Mouse (Mus musculus): ENCODE measurements around the gene Dph2.

DNA sequence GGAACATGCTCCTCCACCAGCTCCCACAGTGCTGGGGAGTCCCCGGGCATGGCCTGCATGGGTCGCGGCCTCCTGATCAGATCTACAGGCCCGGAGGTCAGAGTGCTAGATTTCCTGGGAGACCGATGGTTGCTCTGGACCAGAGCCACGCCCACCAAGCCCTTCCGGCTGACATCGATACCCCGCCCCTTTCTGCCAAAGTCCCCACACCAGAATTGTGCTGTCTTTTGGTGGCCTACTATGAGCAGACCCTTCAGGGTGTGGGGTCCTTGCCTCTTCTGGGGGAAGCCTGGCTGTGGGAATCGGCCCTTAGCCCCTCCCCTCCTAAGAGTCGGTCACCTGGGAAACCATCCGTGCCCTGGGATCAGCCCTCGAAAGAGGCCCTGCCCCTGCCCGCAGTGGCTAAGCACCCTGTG, 19.4 kb downstream of the Dph2 start, which contains the start of gene Ccdc24:
- TF ChIP-seq POLR2AphosphoS2 (IDR thresholded peaks at IDR 0.05; ENCODE audit: low read length) (no peak), CTCF (IDR thresholded peaks at IDR 0.05 in 2 of 3, conservative IDR thresholded peaks at IDR 0.05 in 1 of 3; ENCODE audit: control insufficient read depth in 1 of 3, insufficient read depth in 1 of 3, low read depth in 2 of 3, low read length in 3 of 3, poor library complexity in 1 of 3, severe bottlenecking in 1 of 3) (no peak), EP300 (IDR thresholded peaks at IDR 0.05; ENCODE audit: low read depth in 1 of 2, low read length in 2 of 2) (no peak), ZKSCAN1 (IDR thresholded peaks at IDR 0.05; ENCODE audit: low read depth, low read length) (no peak)
